ENCODE assay signal across 24 mouse cellular contexts in the genomic region with DNA sequence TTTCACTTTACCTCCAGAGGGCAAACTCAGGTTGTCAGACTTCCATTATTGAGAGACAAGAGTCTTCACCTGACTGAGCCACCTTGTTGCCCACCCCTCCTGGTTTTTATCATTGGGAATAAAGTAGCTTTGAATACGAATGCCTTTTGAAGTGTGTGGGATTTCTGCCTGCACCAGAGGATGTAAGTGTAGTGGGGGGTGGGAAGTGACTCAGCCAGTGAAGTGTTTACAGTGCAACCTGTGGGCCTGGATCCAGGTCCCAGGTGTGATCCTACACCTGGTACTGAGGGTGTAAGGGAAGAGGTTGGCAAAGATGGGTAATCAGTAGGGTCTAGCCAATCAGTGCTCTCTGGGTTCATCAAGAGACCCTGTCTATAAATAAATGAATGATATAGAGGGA. TPM values are rescaled to one million over a fixed set of nuclear protein-coding genes. Genes with fewer than 3 reads are reported as not detected.
DNase-seq lines count a peak whose midpoint lies in the region; ATAC-seq and TF ChIP-seq lines count a peak whose summit lies in the region.
"Had no signal": no experiment of that assay in that cellular context is flagged by ENCODE, and none has a peak within 500 bp of the region (broad histone marks: within the 10 kb centered on the region; RNA-seq: fewer than 3 reads in every experiment).

No protein-coding gene starts in this region.

- no peak overlapping the region for H3K4me3 ChIP-seq in kidney, adult 2 months (ENCODE audit: insufficient read depth, low read depth, low read length)
- H3K4me3 ChIP-seq in lung, postnatal 0 days (ENCODE audit: low read depth, low read length) = no peak overlapping the region
- peak overlapping the region; percentile 9 for H3K4me3 ChIP-seq in testis, adult 2 months (ENCODE audit: control insufficient read depth, low read depth, low read length)
- H3K4me3 ChIP-seq: forebrain, embryonic 10.5 days; forebrain, embryonic 13.5 days; heart, embryonic 12.5 days; heart, embryonic 15.5 days; hindbrain, embryonic 10.5 days; hindbrain, embryonic 13.5 days had no signal

- no peaks in the 10 kb centered on the region for H3K36me3 ChIP-seq in kidney, adult 2 months (ENCODE audit: control insufficient read depth, insufficient read depth, low read length)
- H3K36me3 ChIP-seq in lung, postnatal 0 days (ENCODE audit: insufficient read depth, low read length) = no peaks in the 10 kb centered on the region
- H3K36me3 ChIP-seq in testis, adult 2 months (ENCODE audit: control insufficient read depth, insufficient read depth, low read length) = no peaks in the 10 kb centered on the region
- H3K36me3 ChIP-seq: forebrain, embryonic 10.5 days; heart, embryonic 12.5 days; heart, embryonic 15.5 days; hindbrain, embryonic 10.5 days; hindbrain, embryonic 13.5 days had no signal

- TF ChIP-seq EP300 in lung, postnatal 0 days (IDR thresholded peaks at IDR 0.05) = 0 out of 2 replicates have a peak, but pooled peaks have one; percentile 21

- no peak for TF ChIP-seq POLR2A in kidney, adult 2 months (IDR thresholded peaks at IDR 0.05; ENCODE audit: low read depth, low read length)
- no peak for TF ChIP-seq POLR2A in testis, adult 2 months (IDR thresholded peaks at IDR 0.05; ENCODE audit: control insufficient read depth, low read depth, low read length)

- 87% methylated on average over 1 of the region's 1 CpGs for WGBS in kidney, adult 2 months
- WGBS in lung, postnatal 0 days = 58% methylated on average over 1 of the region's 1 CpGs

- no peaks in the 10 kb centered on the region; the same call in 1 of the 2 replicates for H3K27me3 ChIP-seq in kidney, adult 2 months (replicated peaks; ENCODE audit: control insufficient read depth, insufficient read depth, low read length)
- H3K27me3 ChIP-seq in lung, postnatal 0 days (replicated peaks; ENCODE audit: insufficient read depth, low read length) = no peaks in the 10 kb centered on the region
- H3K27me3 ChIP-seq in testis, adult 2 months (ENCODE audit: control insufficient read depth, insufficient read depth, low read length) = peaks cover 2% of the 10 kb centered on the region; the same call in 1 of the 2 replicates
- H3K27me3 ChIP-seq: forebrain, embryonic 13.5 days; heart, embryonic 15.5 days had no signal

- DNase-seq in kidney, adult 2 months = peak; percentile 0
- no peak for DNase-seq in kidney, adult 8-10 months
- DNase-seq in lung, postnatal 0 days (ENCODE audit: low spot score) = peak; percentile 46
- DNase-seq in lung, postnatal 10 days = no peak
- DNase-seq in testis, postnatal 10 days (ENCODE audit: low spot score) = no peak
- DNase-seq: adrenal gland, adult 2 months; adrenal gland, postnatal 14 days; cerebellum, adult 11 months; cerebellum, adult 8-10 months; gastrocnemius, postnatal 10 days; gastrocnemius, postnatal 36 days; heart, postnatal 10 days; heart, postnatal 36 days had no signal

- no peaks in the 10 kb centered on the region for H3K9me3 ChIP-seq in lung, postnatal 0 days (ENCODE audit: low read length)
- H3K9me3 ChIP-seq: forebrain, embryonic 10.5 days; forebrain, embryonic 13.5 days; heart, embryonic 12.5 days; heart, embryonic 15.5 days; hindbrain, embryonic 10.5 days; hindbrain, embryonic 13.5 days had no signal

- no peak for TF ChIP-seq CTCF in kidney, adult 2 months (conservative IDR thresholded peaks at IDR 0.05; ENCODE audit: insufficient read depth, insufficient read length, low read depth, low read length)
- no peak for TF ChIP-seq CTCF in lung, postnatal 0 days (IDR thresholded peaks at IDR 0.05)
- TF ChIP-seq CTCF in testis, adult 2 months (IDR thresholded peaks at IDR 0.05; ENCODE audit: control insufficient read depth, insufficient read depth, insufficient replicate concordance, low read depth, low read length) = no peak

- no peak overlapping the region for H3K27ac ChIP-seq in kidney, adult 2 months (ENCODE audit: insufficient read depth, low read depth, low read length)
- H3K27ac ChIP-seq in lung, postnatal 0 days (ENCODE audit: low read length) = no peak overlapping the region
- no peak overlapping the region for H3K27ac ChIP-seq in testis, adult 2 months (ENCODE audit: control insufficient read depth, insufficient read depth, low read depth, low read length)
- H3K27ac ChIP-seq: forebrain, embryonic 10.5 days; forebrain, embryonic 13.5 days; heart, embryonic 15.5 days; hindbrain, embryonic 10.5 days; hindbrain, embryonic 13.5 days had no signal

- ATAC-seq in lung, postnatal 0 days = no peak
- ATAC-seq: CD4-positive, CD25-positive, alpha-beta regulatory T cell, adult 4 months; forebrain, embryonic 13.5 days; forebrain, embryonic 16.5 days; hindbrain, embryonic 16.5 days had no signal

- no peaks in the 10 kb centered on the region for H3K4me1 ChIP-seq in kidney, adult 2 months (ENCODE audit: control insufficient read depth, insufficient read depth, low read length)
- 0 out of 2 replicates have a peak, but pooled peaks cover 3% of the 10 kb centered on the region for H3K4me1 ChIP-seq in lung, postnatal 0 days (ENCODE audit: insufficient read depth, low read depth, low read length)
- peaks cover 8% of the 10 kb centered on the region for H3K4me1 ChIP-seq in testis, adult 2 months (ENCODE audit: control insufficient read depth, insufficient read depth, low read length)

- H3K4me2 ChIP-seq in lung, postnatal 0 days (replicated peaks; ENCODE audit: low read depth, low read length) = no peak overlapping the region
- H3K4me2 ChIP-seq: forebrain, embryonic 13.5 days; heart, embryonic 12.5 days; heart, embryonic 15.5 days; hindbrain, embryonic 13.5 days had no signal

- H3K9ac ChIP-seq in lung, postnatal 0 days (replicated peaks; ENCODE audit: low read depth) = no peak overlapping the region
- H3K9ac ChIP-seq: forebrain, embryonic 13.5 days; heart, embryonic 12.5 days; heart, embryonic 15.5 days; hindbrain, embryonic 13.5 days had no signal

RNA-seq across cellular contexts. Expression of a gene that starts 4.0 kb away (rescaled TPM):
- polyA plus RNA-seq in kidney, adult 2 months (2012; rRNA removed) = 27.0 and 30.3 TPM in 2 replicates
- 53.7 and 60.9 TPM in 2 replicates for polyA plus RNA-seq in lung, postnatal 0 days (2015; fragmentation: Nextera tagmentation; extraction: Ambion mirVana)
- polyA plus RNA-seq in testis, adult 2 months (2012; rRNA removed) = 8.6 and 8.9 TPM in 2 replicates

RNA-seq across cellular contexts. Expression of a gene that starts 27.1 kb away (rescaled TPM):
- 28.0 TPM in 2 replicates for polyA plus RNA-seq in kidney, adult 2 months (2012; rRNA removed)
- 9.6 and 10.2 TPM in 2 replicates for polyA plus RNA-seq in lung, postnatal 0 days (2015; fragmentation: Nextera tagmentation; extraction: Ambion mirVana)
- 16.8 and 17.8 TPM in 2 replicates for polyA plus RNA-seq in testis, adult 2 months (2012; rRNA removed)

RNA-seq across cellular contexts. Expression of a gene that starts 38.8 kb away (rescaled TPM):
- polyA plus RNA-seq in kidney, adult 2 months (2012; rRNA removed) = 59.7 and 66.9 TPM in 2 replicates
- 46.1 and 47.4 TPM in 2 replicates for polyA plus RNA-seq in lung, postnatal 0 days (2015; fragmentation: Nextera tagmentation; extraction: Ambion mirVana)
- 32.6 and 35.2 TPM in 2 replicates for polyA plus RNA-seq in testis, adult 2 months (2012; rRNA removed)

RNA-seq across cellular contexts. Expression of a gene that starts 42.5 kb away (rescaled TPM):
- 79.5 and 90.6 TPM in 2 replicates for polyA plus RNA-seq in kidney, adult 2 months (2012; rRNA removed)
- 9.7 and 9.8 TPM in 2 replicates for polyA plus RNA-seq in lung, postnatal 0 days (2015; fragmentation: Nextera tagmentation; extraction: Ambion mirVana)
- not detected in 2 replicates for polyA plus RNA-seq in testis, adult 2 months (2012; rRNA removed)
- polyA plus RNA-seq: C2C12; CD4-positive, CD25-positive, alpha-beta regulatory T cell, adult 4 months had no signal

RNA-seq across cellular contexts. Expression of a gene that starts 55.0 kb away (rescaled TPM):
- 0.10 and 0.70 TPM in 2 replicates for polyA plus RNA-seq in kidney, adult 2 months (2012; rRNA removed)
- not detected in 2 replicates for polyA plus RNA-seq in lung, postnatal 0 days (2015; fragmentation: Nextera tagmentation; extraction: Ambion mirVana)
- polyA plus RNA-seq in testis, adult 2 months (2012; rRNA removed) = 0.10 and 0.11 TPM in 2 replicates
- polyA plus RNA-seq: C2C12; CD4-positive, CD25-positive, alpha-beta regulatory T cell, adult 4 months; forebrain, embryonic 13.5 days; forebrain, embryonic 16.5 days; hindbrain, embryonic 13.5 days had no signal

Comparison
In these comparisons a context has a peak if more than half of its experiments do, and no peak if none do; other contexts are left out.
1. DNase-seq: peak in kidney, adult 2 months (single experiment) and lung, postnatal 0 days (single experiment); none in kidney, adult 8-10 months (0 of 2), lung, postnatal 10 days (single experiment) and testis, postnatal 10 days (single experiment).